Mouse (Mus musculus) midbrain, embryonic 10.5 days (tissue): ENCODE results near the gene Ppif. TPM values are rescaled to one million over a fixed set of nuclear protein-coding genes. Genes with fewer than 3 reads are reported as not detected.

ENCODE experiments used
- DNase-seq: peaks from one replicate; pipeline ENCODE4 v3.0.0-alpha.2; 2017; ENCODE audit warnings: low spot score
- H3K27ac ChIP-seq: fragments of 300-500 bp; sonication (generic); replicated peaks from 2 replicates; pipeline ENCODE4 v1.5.1; 2016; ENCODE audit warnings: mild to moderate bottlenecking
- H3K27me3 ChIP-seq: fragments of 300-500 bp; sonication (generic); 2 replicates; pipeline ENCODE4 v1.6.1; 2016; ENCODE audit warnings: low read depth, mild to moderate bottlenecking; ENCODE audit not compliant: poor library complexity, severe bottlenecking
- H3K36me3 ChIP-seq: fragments of 300-500 bp; sonication (generic); 2 replicates; pipeline ENCODE4 v1.6.1; 2016; ENCODE audit warnings: mild to moderate bottlenecking, moderate library complexity
- H3K4me1 ChIP-seq: fragments of 300-500 bp; sonication (generic); 2 replicates; pipeline ENCODE4 v1.6.1; 2016
- H3K4me3 ChIP-seq: fragments of 300-500 bp; sonication (generic); 2 replicates; pipeline ENCODE4 v1.5.1; 2016; ENCODE audit warnings: mild to moderate bottlenecking, moderate library complexity
- H3K9me3 ChIP-seq: fragments of 300-500 bp; sonication (generic); replicated peaks from 2 replicates; pipeline ENCODE4 v1.6.1; 2016; ENCODE audit warnings: mild to moderate bottlenecking
- WGBS: fragments of 180-500 bp; shearing (Covaris S2); methylation state at CpG from one replicate; pipeline ENCODE4 v1.1.7; 2016; 5-methylcytosine and 5-hydroxymethylcytosine counted together
- polyA plus RNA-seq: library from polyadenylated mRNA; unstranded; fragments of >200 nt; fragmentation: Nextera tagmentation; extraction: Ambion mirVana; gene quantifications from 2 replicates; pipeline ENCODE4 v1.2.1, GENCODE M21; 2016

Gene Ppif
- polyA plus RNA-seq, 1 experiment from 2014 or later, result 56.1 TPM

GRCm38 (mm10) chr14:25666668-25667376, 27.1 kb upstream of the Ppif start:
- H3K9me3 ChIP-seq, result no peaks in the 10 kb centered on the region
- H3K4me3 ChIP-seq, result no peak overlapping the region
- WGBS, result 74% methylated on average over 2 of the region's 2 CpGs
- no peak for DNase-seq
- H3K27me3 ChIP-seq, result no peaks in the 10 kb centered on the region
- peaks cover 9% of the 10 kb centered on the region; the same call in 1 of the 2 replicates for H3K4me1 ChIP-seq
- H3K36me3 ChIP-seq, result peaks cover 63% of the 10 kb centered on the region
- H3K27ac ChIP-seq, result no peak overlapping the region

- H3K9me3 ChIP-seq, result no peaks in the 10 kb centered on the region
- DNase-seq, result no peak
- no peaks in the 10 kb centered on the region for H3K27me3 ChIP-seq
- peaks cover 55% of the 10 kb centered on the region for H3K36me3 ChIP-seq
- no peak overlapping the region for H3K4me3 ChIP-seq
- no peak overlapping the region for H3K27ac ChIP-seq
- 67% methylated on average over 3 of the region's 3 CpGs for WGBS
- peaks cover 9% of the 10 kb centered on the region; the same call in 1 of the 2 replicates for H3K4me1 ChIP-seq
Observed at GRCm38 (mm10) chr14:25667587-25667986, 26.4 kb upstream of the Ppif start.

- H3K9me3 ChIP-seq, result no peaks in the 10 kb centered on the region
- peaks cover 5% of the 10 kb centered on the region; the same call in 1 of the 2 replicates for H3K4me1 ChIP-seq
- 80% methylated on average over 7 of the region's 7 CpGs for WGBS
- no peaks in the 10 kb centered on the region for H3K36me3 ChIP-seq
- DNase-seq, result no peak
- H3K27me3 ChIP-seq, result no peaks in the 10 kb centered on the region
- no peak overlapping the region for H3K4me3 ChIP-seq
- no peak overlapping the region for H3K27ac ChIP-seq
Observed at GRCm38 (mm10) chr14:25679625-25680024, 14.3 kb upstream of the Ppif start.

GRCm38 (mm10) chr14:25682020-25682419, 11.9 kb upstream of the Ppif start:
- no peaks in the 10 kb centered on the region for H3K9me3 ChIP-seq
- H3K27ac ChIP-seq, result no peak overlapping the region
- H3K4me3 ChIP-seq, result no peak overlapping the region
- no peaks in the 10 kb centered on the region for H3K36me3 ChIP-seq
- H3K27me3 ChIP-seq, result no peaks in the 10 kb centered on the region
- WGBS, result 82% methylated on average over 6 of the region's 6 CpGs
- DNase-seq, result no peak
- H3K4me1 ChIP-seq, result peaks cover 5% of the 10 kb centered on the region; the same call in 1 of the 2 replicates

- H3K4me3 ChIP-seq, result no peak overlapping the region
- H3K27me3 ChIP-seq, result no peaks in the 10 kb centered on the region
- WGBS, result 86% methylated on average over 7 of the region's 7 CpGs
- no peaks in the 10 kb centered on the region for H3K36me3 ChIP-seq
- H3K9me3 ChIP-seq, result no peaks in the 10 kb centered on the region
- peaks cover 5% of the 10 kb centered on the region; the same call in 1 of the 2 replicates for H3K4me1 ChIP-seq
- H3K27ac ChIP-seq, result no peak overlapping the region
- DNase-seq, result no peak
Observed at GRCm38 (mm10) chr14:25686216-25686945, 7.6 kb upstream of the Ppif start.

- H3K27me3 ChIP-seq, result no peaks in the 10 kb centered on the region
- no peak for DNase-seq
- no peaks in the 10 kb centered on the region for H3K36me3 ChIP-seq
- WGBS, result 84% methylated on average over 10 of the region's 10 CpGs
- H3K4me3 ChIP-seq, result no peak overlapping the region
- no peak overlapping the region for H3K27ac ChIP-seq
- H3K9me3 ChIP-seq, result no peaks in the 10 kb centered on the region
- no peaks in the 10 kb centered on the region for H3K4me1 ChIP-seq
Observed at GRCm38 (mm10) chr14:25686983-25687901, 6.7 kb upstream of the Ppif start.

- H3K9me3 ChIP-seq, result no peaks in the 10 kb centered on the region
- H3K4me3 ChIP-seq, result peak overlapping the region; percentile 93
- DNase-seq, result no peak
- H3K36me3 ChIP-seq, result peaks cover 29% of the 10 kb centered on the region
- no peaks in the 10 kb centered on the region for H3K27me3 ChIP-seq
- WGBS, result 81% methylated on average over 6 of the region's 6 CpGs
- peak overlapping the region; percentile 89 for H3K27ac ChIP-seq
- peaks cover 31% of the 10 kb centered on the region for H3K4me1 ChIP-seq
Observed at GRCm38 (mm10) chr14:25693271-25693887, 575 bp upstream of the Ppif start.

GRCm38 (mm10) chr14:25694569-25694897, 579 bp downstream of the Ppif start:
- no peak for DNase-seq
- under 1% methylated on average over 10 of the region's 10 CpGs for WGBS
- Histone ChIP-seq H3K9me3 (no peaks in the 10 kb centered on the region), H3K4me3 (peak overlapping the region; percentile 93), H3K27me3 (no peaks in the 10 kb centered on the region), H3K27ac (peak overlapping the region; percentile 89), H3K4me1 (peaks cover 31% of the 10 kb centered on the region), H3K36me3 (peaks cover 41% of the 10 kb centered on the region)

GRCm38 (mm10) chr14:25695059-25695458, 1.1 kb downstream of the Ppif start:
- Histone ChIP-seq H3K4me1 (peaks cover 31% of the 10 kb centered on the region), H3K27me3 (no peaks in the 10 kb centered on the region), H3K27ac (peak overlapping the region; percentile 89; the same call in 1 of the 2 replicates), H3K4me3 (peak overlapping the region; percentile 93), H3K9me3 (no peaks in the 10 kb centered on the region), H3K36me3 (peaks cover 46% of the 10 kb centered on the region)
- no peak for DNase-seq
- WGBS, result 82% methylated on average over 6 of the region's 6 CpGs

- Histone ChIP-seq H3K27me3 (no peaks in the 10 kb centered on the region), H3K9me3 (no peaks in the 10 kb centered on the region), H3K36me3 (peaks cover 49% of the 10 kb centered on the region), H3K27ac (no peak overlapping the region), H3K4me3 (no peak overlapping the region), H3K4me1 (peaks cover 31% of the 10 kb centered on the region)
- no peak for DNase-seq
- 88% methylated on average over 2 of the region's 2 CpGs for WGBS
Observed at GRCm38 (mm10) chr14:25696356-25696755, 2.4 kb downstream of the Ppif start.

- no peak overlapping the region for H3K27ac ChIP-seq
- H3K9me3 ChIP-seq, result no peaks in the 10 kb centered on the region
- no peak overlapping the region for H3K4me3 ChIP-seq
- peaks cover 34% of the 10 kb centered on the region for H3K36me3 ChIP-seq
- no peaks in the 10 kb centered on the region for H3K27me3 ChIP-seq
- no peaks in the 10 kb centered on the region for H3K4me1 ChIP-seq
- no peak for DNase-seq
Observed at GRCm38 (mm10) chr14:25701986-25702385, 8.0 kb downstream of the Ppif start.

GRCm38 (mm10) chr14:25707691-25708181, 13.8 kb downstream of the Ppif start:
- Histone ChIP-seq H3K4me1 (peaks cover 40% of the 10 kb centered on the region), H3K36me3 (no peaks in the 10 kb centered on the region), H3K9me3 (no peaks in the 10 kb centered on the region), H3K27ac (no peak overlapping the region; the same call in 1 of the 2 replicates), H3K27me3 (no peaks in the 10 kb centered on the region), H3K4me3 (no peak overlapping the region)
- WGBS, result 70% methylated on average over 5 of the region's 5 CpGs
- DNase-seq, result no peak
